Mouse (Mus musculus): ENCODE measurements around the gene Col27a1. TPM values are rescaled to one million over a fixed set of nuclear protein-coding genes. Genes with fewer than 3 reads are reported as not detected.

Col27a1 gene
- polyA plus RNA-seq, 2 experiments = 1.2 to 3.8 TPM

DNA sequence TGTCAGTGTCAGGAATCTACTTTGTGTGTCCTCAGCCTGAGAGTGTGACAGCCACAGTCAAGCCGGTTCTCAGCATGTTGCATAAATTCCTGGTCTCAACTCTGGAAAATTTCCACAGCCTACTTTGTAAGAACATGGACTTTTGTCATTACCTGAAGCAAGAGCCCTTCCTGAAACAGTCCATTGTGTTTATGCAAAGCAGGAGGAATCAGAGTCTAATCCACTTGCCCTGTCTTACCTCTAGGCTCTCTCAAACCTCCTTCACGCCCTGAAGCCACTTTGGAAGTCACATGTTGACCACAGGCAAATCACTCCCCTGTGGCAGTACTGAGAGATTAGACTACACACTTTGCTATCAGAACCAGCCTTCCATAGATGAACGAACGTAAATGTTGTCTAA is 128.7 kb downstream of the Col27a1 start:
- H3K27me3 ChIP-seq (ENCODE audit: control insufficient read depth, insufficient read depth, low read length) = no peaks in the 10 kb centered on the region
- no peak overlapping the region for H3K9ac ChIP-seq (replicated peaks)
- H3K4me3 ChIP-seq (ENCODE audit: insufficient read depth in 1 of 2, low read depth in 2 of 2, low read length in 2 of 2) = no peak overlapping the region
- no peaks in the 10 kb centered on the region for H3K4me1 ChIP-seq (replicated peaks; ENCODE audit: control insufficient read depth in 2 of 2, insufficient read depth in 2 of 2, low read length in 1 of 2)
- no peak for TF ChIP-seq CTCF (IDR thresholded peaks at IDR 0.05; ENCODE audit: low read depth)
- TF ChIP-seq EP300 (IDR thresholded peaks at IDR 0.05; ENCODE audit: low read depth) = no peak
- H3K9me3 ChIP-seq (ENCODE audit: control insufficient read depth, low read length) = no peaks in the 10 kb centered on the region
- no peak for DNase-seq (ENCODE audit: low read depth in 3 of 3, low spot score in 3 of 3)
- no peak for ATAC-seq (ENCODE audit: insufficient read depth)
- no peaks in the 10 kb centered on the region for H3K36me3 ChIP-seq (replicated peaks; ENCODE audit: control insufficient read depth, insufficient read depth, low read depth)
- H3K4me2 ChIP-seq (ENCODE audit: low read depth) = no peak overlapping the region
- no peak overlapping the region for H3K27ac ChIP-seq
- 53% methylated on average over 4 of the region's 4 CpGs for WGBS (ENCODE audit: insufficient replicate concordance)

DNA sequence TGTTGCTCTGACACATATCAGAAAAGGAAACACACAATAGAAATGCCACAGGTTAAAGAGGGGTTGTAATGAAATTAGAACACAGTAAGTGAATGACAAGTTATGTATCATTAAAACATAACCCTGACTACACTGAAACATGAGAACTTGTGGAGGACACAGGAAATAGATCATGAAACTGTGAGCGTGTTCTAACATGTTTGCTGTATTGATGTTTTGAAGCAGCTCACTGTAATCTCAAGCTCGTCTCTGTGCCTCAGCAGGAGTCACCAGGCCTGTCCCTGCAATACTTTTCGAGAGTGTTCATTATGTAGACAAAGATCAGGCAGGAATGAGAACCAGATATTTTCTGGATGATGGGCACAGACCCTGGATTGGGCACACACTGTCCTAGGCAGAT is 129.8 kb downstream of the Col27a1 start:
- TF ChIP-seq CTCF (IDR thresholded peaks at IDR 0.05; ENCODE audit: low read depth) (no peak), EP300 (IDR thresholded peaks at IDR 0.05; ENCODE audit: low read depth) (no peak)
- no peak overlapping the region for H3K4me3 ChIP-seq (ENCODE audit: insufficient read depth in 1 of 2, low read depth in 2 of 2, low read length in 2 of 2)

DNA sequence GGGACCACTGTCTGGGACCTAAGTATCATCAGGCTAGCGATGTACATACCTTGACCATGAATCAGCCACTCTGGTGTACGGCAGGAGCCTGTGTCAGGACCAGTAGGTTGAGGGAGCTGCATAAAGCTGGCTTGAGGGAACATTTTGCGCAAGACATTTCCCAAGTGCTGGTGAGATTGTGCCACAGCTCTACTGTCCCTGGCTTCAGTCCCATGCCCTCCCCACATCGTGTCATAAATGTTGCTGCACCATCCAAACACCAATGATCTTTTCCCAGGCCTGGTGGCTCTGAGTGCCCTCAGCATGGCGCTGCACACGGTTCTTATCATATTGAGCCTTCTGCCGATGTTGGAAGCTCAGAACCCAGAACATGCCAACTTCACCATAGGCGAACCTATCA is 130.5 kb downstream of the Col27a1 start, which contains the start of gene Orm1:
Orm1 (plus strand) TSS at position 266 of the 400 bp plus-strand sequence.
- 61% methylated on average over 8 of the region's 8 CpGs for WGBS (ENCODE audit: insufficient replicate concordance)
- Histone ChIP-seq H3K27me3 (ENCODE audit: control insufficient read depth, insufficient read depth, low read length) (no peaks in the 10 kb centered on the region), H3K9me3 (ENCODE audit: control insufficient read depth, low read length) (no peaks in the 10 kb centered on the region), H3K4me3 (ENCODE audit: insufficient read depth in 1 of 2, low read depth in 2 of 2, low read length in 2 of 2) (no peak within 1 kb of the TSS), H3K4me1 (replicated peaks; ENCODE audit: control insufficient read depth in 2 of 2, insufficient read depth in 2 of 2, low read length in 1 of 2) (no peaks in the 10 kb centered on the region), H3K4me2 (ENCODE audit: low read depth) (no peak within 1 kb of the TSS), H3K27ac (no peak within 1 kb of the TSS), H3K9ac (replicated peaks) (no peak within 1 kb of the TSS), H3K36me3 (replicated peaks; ENCODE audit: control insufficient read depth, insufficient read depth, low read depth) (no peaks in the 10 kb centered on the region)
- ATAC-seq (ENCODE audit: insufficient read depth) = no peak
- DNase-seq (ENCODE audit: low read depth in 3 of 3, low spot score in 3 of 3) = no peak
- TF ChIP-seq CTCF (IDR thresholded peaks at IDR 0.05; ENCODE audit: low read depth) (no peak), EP300 (IDR thresholded peaks at IDR 0.05; ENCODE audit: low read depth) (no peak)

More for the DNA sequence above, 129.8 kb downstream of the Col27a1 start:
- no peak for ATAC-seq (ENCODE audit: insufficient read depth)
- DNase-seq (ENCODE audit: low read depth in 3 of 3, low spot score in 3 of 3) = no peak
- no peaks in the 10 kb centered on the region for H3K27me3 ChIP-seq (ENCODE audit: control insufficient read depth, insufficient read depth, low read length)
- H3K4me1 ChIP-seq (replicated peaks; ENCODE audit: control insufficient read depth in 2 of 2, insufficient read depth in 2 of 2, low read length in 1 of 2) = no peaks in the 10 kb centered on the region
- no peaks in the 10 kb centered on the region for H3K36me3 ChIP-seq (replicated peaks; ENCODE audit: control insufficient read depth, insufficient read depth, low read depth)
- H3K9me3 ChIP-seq (ENCODE audit: control insufficient read depth, low read length) = no peaks in the 10 kb centered on the region
- no peak overlapping the region for H3K4me2 ChIP-seq (ENCODE audit: low read depth)
- WGBS (ENCODE audit: insufficient replicate concordance) = 38% methylated on average over 3 of the region's 3 CpGs
- H3K9ac ChIP-seq (replicated peaks) = no peak overlapping the region
- no peak overlapping the region for H3K27ac ChIP-seq

DNA sequence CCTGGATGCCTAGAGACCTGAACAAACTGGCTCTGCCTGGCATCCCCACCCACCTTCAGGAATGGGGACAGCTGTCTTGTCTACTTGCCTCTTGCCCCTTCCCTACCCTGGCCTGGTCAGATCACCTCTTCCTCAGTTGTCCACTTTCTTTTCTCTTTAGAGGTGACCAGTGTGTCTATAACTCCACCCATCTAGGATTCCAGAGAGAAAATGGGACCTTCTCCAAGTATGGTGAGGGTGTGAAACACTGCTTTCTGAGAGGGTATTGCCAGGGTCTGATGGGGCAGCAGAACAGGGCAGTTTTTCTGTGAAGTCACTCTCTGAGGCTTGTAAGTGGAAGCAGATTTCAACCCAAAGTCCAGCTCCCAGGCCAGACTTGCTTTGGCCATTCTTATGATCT is 131.5 kb downstream of the Col27a1 start:
- Histone ChIP-seq H3K27me3 (ENCODE audit: control insufficient read depth, insufficient read depth, low read length) (no peaks in the 10 kb centered on the region), H3K9ac (replicated peaks) (no peak overlapping the region), H3K4me1 (replicated peaks; ENCODE audit: control insufficient read depth in 2 of 2, insufficient read depth in 2 of 2, low read length in 1 of 2) (no peaks in the 10 kb centered on the region), H3K27ac (no peak overlapping the region), H3K9me3 (ENCODE audit: control insufficient read depth, low read length) (no peaks in the 10 kb centered on the region), H3K36me3 (replicated peaks; ENCODE audit: control insufficient read depth, insufficient read depth, low read depth) (no peaks in the 10 kb centered on the region), H3K4me3 (ENCODE audit: insufficient read depth in 1 of 2, low read depth in 2 of 2, low read length in 2 of 2) (no peak overlapping the region), H3K4me2 (ENCODE audit: low read depth) (no peak overlapping the region)
- ATAC-seq (ENCODE audit: insufficient read depth) (no peak), DNase-seq (ENCODE audit: low read depth in 3 of 3, low spot score in 3 of 3) (no peak)
- TF ChIP-seq CTCF (IDR thresholded peaks at IDR 0.05; ENCODE audit: low read depth) = no peak

DNA sequence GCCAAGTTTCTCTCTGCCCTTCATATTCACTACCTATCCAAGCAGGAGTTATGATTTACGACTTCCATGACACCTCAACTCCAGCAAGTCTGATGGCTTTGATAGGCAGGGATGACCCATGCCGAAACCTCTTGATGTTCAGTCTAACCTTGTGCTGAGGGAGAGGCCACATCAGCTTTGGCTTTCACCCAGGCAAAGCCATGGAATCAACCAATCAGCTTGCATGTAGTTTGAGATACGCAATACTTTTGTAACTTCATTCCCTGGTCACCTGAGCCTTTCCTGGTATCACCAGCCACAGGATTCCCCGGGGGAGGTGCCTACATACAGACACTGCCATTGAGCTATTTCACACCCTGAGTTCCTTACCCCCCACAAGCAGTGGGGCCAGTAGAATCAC is 132.9 kb downstream of the Col27a1 start:
- no peaks in the 10 kb centered on the region for H3K36me3 ChIP-seq (replicated peaks; ENCODE audit: control insufficient read depth, insufficient read depth, low read depth)
- H3K9ac ChIP-seq (replicated peaks) = no peak overlapping the region
- no peak overlapping the region for H3K27ac ChIP-seq
- H3K4me3 ChIP-seq (ENCODE audit: insufficient read depth in 1 of 2, low read depth in 2 of 2, low read length in 2 of 2) = no peak overlapping the region
- H3K27me3 ChIP-seq (ENCODE audit: control insufficient read depth, insufficient read depth, low read length) = no peaks in the 10 kb centered on the region
- 59% methylated on average over 4 of the region's 4 CpGs for WGBS (ENCODE audit: insufficient replicate concordance)
- no peak overlapping the region for H3K4me2 ChIP-seq (ENCODE audit: low read depth)
- ATAC-seq (ENCODE audit: insufficient read depth) (no peak), DNase-seq (ENCODE audit: low read depth in 3 of 3, low spot score in 3 of 3) (no peak)
- TF ChIP-seq EP300 (IDR thresholded peaks at IDR 0.05; ENCODE audit: low read depth) (no peak), CTCF (IDR thresholded peaks at IDR 0.05; ENCODE audit: low read depth) (no peak)
- no peaks in the 10 kb centered on the region for H3K9me3 ChIP-seq (ENCODE audit: control insufficient read depth, low read length)
- H3K4me1 ChIP-seq (replicated peaks; ENCODE audit: control insufficient read depth in 2 of 2, insufficient read depth in 2 of 2, low read length in 1 of 2) = no peaks in the 10 kb centered on the region

Data from liver, embryonic 14.5 days (tissue).